Mouse (Mus musculus) macrophage (primary cell): ENCODE measurements around the gene Sf3a1. TPM values are rescaled to one million over a fixed set of nuclear protein-coding genes. Genes with fewer than 3 reads are reported as not detected.
"Not testable (repeated sequence)": the region's sequence is repeated elsewhere in the genome, so short reads cannot be mapped to it uniquely, and the experiment has no call there.

ENCODE experiments used
- H3K27ac ChIP-seq: fragments of 350-480 bp; formaldehyde crosslinking; 2 replicates; pipeline ENCODE4 v1.9.0; 2021
- H3K36me3 ChIP-seq: fragments of 350-480 bp; formaldehyde crosslinking; 2 replicates; pipeline ENCODE4 v1.9.0; 2021; ENCODE audit errors: inconsistent target
- H3K4me3 ChIP-seq: fragments of 350-480 bp; formaldehyde crosslinking; 2 replicates; pipeline ENCODE4 v1.9.0; 2021; ENCODE audit errors: inconsistent target
- H3K79me2 ChIP-seq: fragments of 350-480 bp; formaldehyde crosslinking; 2 replicates; pipeline ENCODE4 v1.9.0; 2021; ENCODE audit errors: inconsistent target
- WGBS: methylation state at CpG from one replicate; pipeline ENCODE4 v1.1.7; 2026; ENCODE audit warnings: inconsistent platforms; ENCODE audit not compliant: missing documents; 5-methylcytosine and 5-hydroxymethylcytosine counted together
- polyA plus RNA-seq: library from polyadenylated mRNA; stranded (reverse); fragments of 250-400 nt; gene quantifications from 3 replicates; pipeline ENCODE4 v1.2.4, GENCODE M21; 2018; ENCODE audit warnings: inconsistent platforms

Gene Sf3a1
- polyA plus RNA-seq, 1 experiment from 2014 or later: 29.8 TPM

- Histone ChIP-seq H3K27ac (no peak within 1 kb of the TSS), H3K4me3 (no peak within 1 kb of the TSS)
Observed at GRCm38 (mm10) chr11:4122742-4123579, 37.2 kb upstream of the Sf3a1 start, which contains the start of gene Sec14l2. Gene Sec14l2, minus strand, starts transcription at chr11:4123415.

DNA sequence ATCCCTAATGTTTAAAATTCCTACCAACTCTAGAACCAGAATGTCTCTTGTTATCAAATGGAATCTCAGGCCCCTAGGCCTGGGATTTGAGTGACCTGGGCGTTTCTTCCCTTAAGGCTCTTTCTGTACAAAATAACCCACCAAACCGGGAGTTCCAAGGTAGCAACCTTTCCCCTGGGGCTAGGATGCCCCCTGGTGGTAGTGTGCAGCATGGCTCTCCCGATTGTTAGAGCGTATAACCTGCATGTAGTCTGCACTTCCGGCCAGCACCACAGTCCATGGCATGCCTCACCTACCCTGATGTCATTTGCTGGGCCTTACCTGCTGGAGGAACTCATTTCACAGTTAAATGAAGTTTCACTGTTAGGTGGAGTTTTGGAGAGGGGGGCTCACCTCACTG, 36.2 kb upstream of the Sf3a1 start:
- Histone ChIP-seq H3K79me2 (no peaks in the 10 kb centered on the region), H3K4me3 (no peak overlapping the region), H3K27ac (no peak overlapping the region), H3K36me3 (no peaks in the 10 kb centered on the region)
- WGBS: 77% methylated on average over 5 of the region's 5 CpGs

More at GRCm38 (mm10) chr11:4122742-4123579, 37.2 kb upstream of the Sf3a1 start, which contains the start of gene Sec14l2:
- WGBS: 54% methylated on average over 10 of the region's 10 CpGs
- H3K36me3 ChIP-seq: no peaks in the 10 kb centered on the region
- no peaks in the 10 kb centered on the region for H3K79me2 ChIP-seq

DNA sequence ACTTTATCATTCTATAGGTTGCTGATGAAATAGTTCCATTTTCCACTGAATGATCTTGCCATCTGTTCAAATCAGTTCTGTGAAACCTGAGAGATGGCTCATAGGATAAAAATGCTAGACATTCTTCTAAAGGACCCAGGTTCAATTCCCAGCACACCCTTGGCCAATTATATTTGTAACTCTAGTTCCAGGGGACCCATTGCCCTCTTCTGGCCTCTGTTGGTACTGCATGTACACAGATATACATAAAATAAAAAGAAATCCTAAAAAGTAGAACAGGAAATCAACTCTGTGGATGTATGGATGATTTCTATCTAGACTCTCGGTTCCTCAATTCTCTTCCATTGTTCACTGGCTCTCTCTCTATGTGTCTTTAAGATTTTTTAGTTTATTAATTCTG, 33.1 kb upstream of the Sf3a1 start:
- Histone ChIP-seq H3K36me3 (no peaks in the 10 kb centered on the region), H3K27ac (no peak overlapping the region), H3K4me3 (no peak overlapping the region), H3K79me2 (no peaks in the 10 kb centered on the region)
- 100% methylated on average over 1 of the region's 1 CpGs for WGBS

- not testable (repeated sequence) for H3K36me3 ChIP-seq, H3K4me3 ChIP-seq, H3K79me2 ChIP-seq, H3K27ac ChIP-seq
- 99% methylated on average over 4 of the region's 4 CpGs for WGBS
Observed at GRCm38 (mm10) chr11:4128461-4128860, 31.7 kb upstream of the Sf3a1 start.

DNA sequence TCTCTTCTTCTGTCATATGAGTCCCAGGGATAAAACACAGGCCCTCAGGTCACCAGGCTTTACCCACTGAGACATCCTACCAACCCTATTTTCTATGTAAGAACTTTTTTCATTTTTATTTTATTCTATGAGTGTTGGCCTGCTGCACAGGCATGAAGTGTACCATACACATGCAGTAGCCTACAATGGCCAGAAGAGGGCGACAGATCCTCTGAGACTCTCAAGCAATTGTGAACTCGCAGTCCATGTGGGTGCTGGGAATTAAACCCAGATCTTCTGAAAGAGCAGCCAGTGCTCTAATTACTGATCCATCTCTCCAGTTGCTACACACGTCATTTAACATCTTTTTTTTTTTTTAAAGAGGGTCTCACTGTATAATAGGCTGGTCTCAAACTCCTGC, 26.7 kb upstream of the Sf3a1 start:
- Histone ChIP-seq H3K36me3 (no peaks in the 10 kb centered on the region), H3K27ac (no peak overlapping the region), H3K79me2 (no peaks in the 10 kb centered on the region; the same call in 1 of the 2 replicates), H3K4me3 (no peak overlapping the region)
- WGBS: 72% methylated on average over 3 of the region's 3 CpGs

DNA sequence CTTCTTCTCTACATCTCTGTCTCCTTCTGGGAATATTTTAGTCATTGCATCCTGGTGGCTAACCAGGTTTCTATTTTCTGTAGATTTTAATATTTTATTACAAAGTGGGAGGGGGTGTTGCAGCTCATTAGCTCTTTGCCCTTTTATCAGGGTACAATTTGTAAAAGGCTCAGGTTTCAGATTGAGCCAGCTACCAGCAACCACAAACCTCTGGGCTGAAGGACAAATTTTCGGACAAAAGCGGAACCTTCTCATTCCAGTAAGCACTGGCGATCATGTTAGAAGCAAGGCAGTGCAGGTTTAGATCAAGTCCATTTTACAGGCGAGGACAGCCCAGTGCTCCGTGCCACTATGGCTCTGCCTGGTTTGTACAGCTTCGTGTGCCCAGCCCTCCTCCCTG, 25.8 kb upstream of the Sf3a1 start:
- peaks cover 2% of the 10 kb centered on the region; the same call in 1 of the 2 replicates for H3K36me3 ChIP-seq
- H3K27ac ChIP-seq: no peak overlapping the region
- 53% methylated on average over 6 of the region's 6 CpGs for WGBS
- H3K79me2 ChIP-seq: no peaks in the 10 kb centered on the region; the same call in 1 of the 2 replicates
- H3K4me3 ChIP-seq: no peak overlapping the region

- Histone ChIP-seq H3K36me3 (peaks cover 11% of the 10 kb centered on the region), H3K79me2 (no peaks in the 10 kb centered on the region; the same call in 1 of the 2 replicates), H3K4me3 (peak within 1 kb of the TSS; percentile 57), H3K27ac (peak within 1 kb of the TSS; percentile 38; the same call in 1 of the 2 replicates)
- WGBS: 1% methylated on average over 55 of the region's 66 CpGs
Observed at GRCm38 (mm10) chr11:4134986-4135935, 24.9 kb upstream of the Sf3a1 start, which contains the start of gene Rnf215. Gene Rnf215, plus strand, starts transcription at chr11:4135202.

GRCm38 (mm10) chr11:4138964-4139363, 21.2 kb upstream of the Sf3a1 start:
- H3K4me3 ChIP-seq: no peak overlapping the region
- H3K79me2 ChIP-seq: no peaks in the 10 kb centered on the region; the same call in 1 of the 2 replicates
- no peak overlapping the region for H3K27ac ChIP-seq
- WGBS: 82% methylated on average over 2 of the region's 2 CpGs
- H3K36me3 ChIP-seq: peaks cover 34% of the 10 kb centered on the region

DNA sequence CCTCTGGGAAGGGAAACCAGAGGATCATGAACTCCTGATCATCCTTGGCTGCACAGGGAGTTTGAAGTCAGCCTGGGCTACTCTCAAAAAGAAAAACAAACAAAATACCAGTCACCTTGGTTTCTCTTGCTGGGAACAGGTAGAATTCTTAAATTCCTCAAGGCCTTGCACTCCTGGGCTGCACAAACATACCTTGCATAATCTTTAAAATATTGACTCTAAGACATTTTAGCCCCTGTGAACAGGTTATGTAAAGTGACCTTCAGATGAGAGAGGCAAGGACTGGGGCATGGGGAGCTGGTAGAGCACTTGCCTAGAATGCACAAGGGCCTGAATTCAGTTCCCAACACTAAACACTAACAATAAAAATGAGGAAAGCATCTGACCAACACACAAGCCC, 18.6 kb upstream of the Sf3a1 start:
- Histone ChIP-seq H3K36me3 (peaks cover 34% of the 10 kb centered on the region), H3K27ac (no peak overlapping the region), H3K4me3 (no peak overlapping the region), H3K79me2 (no peaks in the 10 kb centered on the region; the same call in 1 of the 2 replicates)

DNA sequence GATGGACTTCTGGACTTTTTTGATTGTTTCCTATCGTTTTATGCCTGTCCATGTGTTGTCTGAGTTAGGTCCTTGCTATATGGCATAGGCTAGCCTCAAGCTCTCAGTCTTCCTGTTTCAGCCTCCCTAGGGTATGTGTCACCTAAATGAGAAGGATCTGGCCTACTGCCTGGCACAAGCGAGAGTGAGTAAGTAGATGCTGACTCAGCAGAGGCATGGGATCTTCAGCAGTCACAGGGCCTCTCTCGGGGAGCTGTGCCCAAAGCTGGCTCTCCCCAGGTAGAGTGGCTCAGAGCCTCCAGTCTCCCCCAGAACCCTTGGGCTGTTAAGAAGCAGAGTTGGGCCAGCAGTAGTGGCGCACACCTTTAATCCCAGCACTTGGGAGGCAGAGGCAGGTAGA, 17.8 kb upstream of the Sf3a1 start:
- Histone ChIP-seq H3K36me3 (peaks cover 34% of the 10 kb centered on the region), H3K4me3 (no peak overlapping the region), H3K79me2 (no peaks in the 10 kb centered on the region), H3K27ac (no peak overlapping the region)
- WGBS: 86% methylated on average over 4 of the region's 4 CpGs

DNA sequence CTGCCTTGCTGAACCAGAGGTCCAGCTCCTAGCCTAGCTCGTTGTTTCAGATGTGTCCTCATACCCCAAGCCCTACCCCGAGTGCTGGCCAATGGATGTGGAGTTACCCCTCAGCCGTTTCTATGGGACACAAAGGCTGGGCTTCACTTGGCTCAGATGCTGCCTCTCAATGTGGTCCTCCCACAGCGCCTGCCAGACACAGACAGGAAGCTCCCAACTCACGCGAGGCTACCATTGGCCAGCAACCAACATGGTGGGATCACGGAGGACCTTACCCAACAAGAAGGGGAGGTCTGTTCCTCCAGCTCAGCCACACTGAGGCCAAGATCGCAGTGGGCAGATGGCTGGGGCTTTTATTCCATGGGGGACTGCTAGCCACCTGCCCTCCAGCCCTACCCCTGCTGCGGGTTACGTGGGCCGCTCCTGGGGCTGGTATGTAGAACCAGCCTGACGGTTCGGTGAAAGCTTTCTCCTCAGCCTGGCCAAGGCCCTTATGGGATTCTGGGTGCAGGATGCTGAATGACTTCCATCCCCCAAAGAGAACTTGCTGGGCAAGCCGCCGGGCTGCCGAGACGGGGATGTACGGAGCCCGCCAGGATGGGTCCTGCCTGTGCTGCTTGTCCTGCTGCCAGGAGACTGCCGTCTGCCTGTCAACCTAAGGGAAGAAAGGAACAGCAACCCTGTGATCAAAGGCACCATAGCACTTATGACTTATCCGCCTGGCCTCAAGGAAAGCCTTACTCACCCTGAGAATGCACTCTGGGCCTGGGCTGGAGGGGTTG, 16.7 kb upstream of the Sf3a1 start:
- WGBS: 94% methylated on average over 21 of the region's 21 CpGs

DNA sequence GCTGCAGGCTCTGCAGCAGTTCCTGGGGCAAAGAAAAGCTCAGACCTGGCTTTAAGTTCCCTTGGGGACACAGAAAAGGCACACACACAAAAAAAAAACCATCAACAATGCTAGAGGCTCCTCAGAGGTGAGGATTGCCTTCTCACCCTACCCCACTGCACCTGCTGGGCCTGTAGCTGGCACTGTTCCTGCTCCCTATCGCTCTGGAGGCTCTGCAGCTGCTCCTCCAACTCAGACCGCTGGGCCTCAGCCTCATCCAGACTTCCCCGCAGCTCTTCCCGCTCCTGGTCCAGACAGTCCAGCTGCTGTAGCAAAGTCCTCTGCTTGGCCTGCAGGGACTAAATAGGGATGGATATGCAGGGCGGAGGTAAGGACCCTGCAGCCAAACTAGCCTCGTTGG, 13.8 kb upstream of the Sf3a1 start:
- H3K27ac ChIP-seq: no peak overlapping the region
- no peaks in the 10 kb centered on the region for H3K79me2 ChIP-seq
- H3K4me3 ChIP-seq: no peak overlapping the region
- H3K36me3 ChIP-seq: peaks cover 12% of the 10 kb centered on the region
- WGBS: 92% methylated on average over 6 of the region's 6 CpGs

More for the DNA sequence above, 16.7 kb upstream of the Sf3a1 start:
- no peaks in the 10 kb centered on the region for H3K79me2 ChIP-seq
- peaks cover 34% of the 10 kb centered on the region for H3K36me3 ChIP-seq
- no peak overlapping the region for H3K4me3 ChIP-seq
- no peak overlapping the region for H3K27ac ChIP-seq

GRCm38 (mm10) chr11:4147098-4147497, 13.1 kb upstream of the Sf3a1 start:
- Histone ChIP-seq H3K36me3 (peaks cover 4% of the 10 kb centered on the region), H3K27ac (no peak overlapping the region), H3K4me3 (no peak overlapping the region), H3K79me2 (no peaks in the 10 kb centered on the region)
- WGBS: 99% methylated on average over 10 of the region's 10 CpGs

DNA sequence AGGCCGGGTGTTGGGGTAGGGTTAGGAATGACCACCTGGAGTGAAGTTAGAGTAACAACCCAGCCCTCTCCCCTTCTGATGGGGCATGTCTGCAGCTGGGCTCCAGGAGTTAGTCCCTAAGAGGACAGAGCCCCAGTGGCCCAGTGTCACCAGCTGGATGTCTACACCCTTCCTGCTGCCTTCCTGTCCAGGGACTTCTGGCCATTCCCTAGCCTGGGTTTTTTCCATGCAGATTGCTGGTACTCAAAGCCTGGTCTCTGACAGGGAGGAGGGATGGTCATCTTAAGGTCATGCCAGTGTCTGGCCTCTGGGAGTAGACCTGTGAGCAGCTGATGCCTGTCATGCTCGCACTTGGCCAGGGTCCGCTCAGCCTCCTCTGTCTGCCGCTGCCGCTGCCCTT, 12.0 kb upstream of the Sf3a1 start:
- Histone ChIP-seq H3K36me3 (no peaks in the 10 kb centered on the region), H3K79me2 (no peaks in the 10 kb centered on the region), H3K27ac (no peak overlapping the region), H3K4me3 (no peak overlapping the region)
- WGBS: 100% methylated on average over 1 of the region's 5 CpGs
